Mouse (Mus musculus) liver, embryonic 14.5 days (tissue): Measurements from ENCODE around the gene Ak1. TPM values are rescaled to one million over a fixed set of nuclear protein-coding genes. Genes with fewer than 3 reads are reported as not detected.
A peak's percentile ranks its signal among the peaks of the same experiment; 100 is the strongest.

Source experiments
- ATAC-seq: fragments of 200-750 bp; cut with Nextera tagmentation; 2 replicates; pipeline ENCODE4 v1.8.0; 2017; ENCODE audit warnings: moderate number of reproducible peaks, mild to moderate bottlenecking, moderate library complexity; ENCODE audit not compliant: insufficient read depth
- DNase-seq, 3 experiments: peaks; one replicate each; pipeline ENCODE4 v3.0.0-alpha.2; 2012 to 2013; ENCODE audit warnings: low read depth in 3 of 3, low spot score in 3 of 3
- H3K27ac ChIP-seq: fragments of 300-500 bp; sonication (generic); 2 replicates; pipeline ENCODE4 v1.5.1; 2014; ENCODE audit warnings: moderate library complexity, mild to moderate bottlenecking, control low read depth, inconsistent platforms
- H3K27me3 ChIP-seq: fragments of 300-500 bp; sonication (generic); 2 replicates; pipeline ENCODE4 v1.6.1; 2014; ENCODE audit warnings: mild to moderate bottlenecking, low read length, moderate library complexity; ENCODE audit not compliant: control insufficient read depth, insufficient read depth
- H3K36me3 ChIP-seq: fragments of 300-500 bp; sonication (generic); replicated peaks from 2 replicates; pipeline ENCODE4 v1.6.1; 2014; ENCODE audit warnings: low read depth; ENCODE audit not compliant: control insufficient read depth, insufficient read depth
- H3K4me1 ChIP-seq, 2 experiments: fragments of 200-500 bp in 1 of 2; fragments of 300-500 bp in 1 of 2; sonication (generic) in 1 of 2; replicated peaks; 2 replicates each; pipeline ENCODE4 v1.6.1; 2012 to 2014; ENCODE audit warnings: antibody characterized with exemption in 1 of 2, inconsistent platforms in 1 of 2, low read length in 1 of 2; ENCODE audit not compliant: control insufficient read depth in 2 of 2, insufficient read depth in 2 of 2
- H3K4me2 ChIP-seq: fragments of 300-500 bp; sonication (generic); 2 replicates; pipeline ENCODE4 v1.6.1; 2014; ENCODE audit warnings: low read depth, mild to moderate bottlenecking, control low read depth, moderate library complexity
- H3K4me3 ChIP-seq, 2 experiments: fragments of 200-500 bp in 1 of 2; fragments of 300-500 bp in 1 of 2; sonication (generic) in 1 of 2; 2 replicates each; pipeline ENCODE4 v1.5.1; 2012 to 2014; ENCODE audit warnings: low read depth in 2 of 2, low read length in 2 of 2, mild to moderate bottlenecking in 2 of 2, control low read depth in 1 of 2, inconsistent platforms in 1 of 2, moderate library complexity in 1 of 2; ENCODE audit not compliant: insufficient read depth in 1 of 2
- H3K9ac ChIP-seq: fragments of 300-500 bp; sonication (generic); replicated peaks from 2 replicates; pipeline ENCODE4 v1.6.1; 2014; ENCODE audit warnings: mild to moderate bottlenecking, control low read depth, moderate library complexity
- H3K9me3 ChIP-seq: fragments of 300-500 bp; sonication (generic); 2 replicates; pipeline ENCODE4 v1.6.1; 2016; ENCODE audit warnings: low read length, mixed read lengths; ENCODE audit not compliant: control insufficient read depth
- CTCF ChIP-seq: IDR thresholded peaks from 2 replicates; pipeline ENCODE4 v1.5.1; 2016; ENCODE audit warnings: antibody characterized with exemption, low read depth, control low read depth
- EP300 ChIP-seq: IDR thresholded peaks from 2 replicates; pipeline ENCODE4 v1.6.1; 2016; ENCODE audit warnings: antibody characterized with exemption, low read depth
- WGBS: fragments of 180-500 bp; shearing (Covaris S2); extraction: QIAGEN DNeasy Blood & Tissue Kit; methylation state at CpG from one replicate; pipeline ENCODE4 v1.1.7; 2014; ENCODE audit not compliant: insufficient replicate concordance; 5-methylcytosine and 5-hydroxymethylcytosine counted together
- polyA plus RNA-seq, 2 experiments: library from polyadenylated mRNA; depleted of rRNA in 1 of 2; stranded (reverse) in 1 of 2; unstranded in 1 of 2; fragments of >200 nt; fragmentation: Nextera tagmentation in 1 of 2; extraction: Ambion mirVana in 1 of 2; gene quantifications; 2 replicates each; pipeline versions ENCODE4 v1.2.1 to v1.2.3; 2012 to 2014

Gene Ak1
- polyA plus RNA-seq, 2 experiments = 0.37 to 0.44 TPM

GRCm38 (mm10) chr2:32637778-32638281, 16.3 kb downstream of the Ak1 start:
- no peaks in the 10 kb centered on the region for H3K36me3 ChIP-seq
- H3K4me2 ChIP-seq = no peak overlapping the region
- no peaks in the 10 kb centered on the region for H3K9me3 ChIP-seq
- no peaks in the 10 kb centered on the region for H3K27me3 ChIP-seq
- no peak overlapping the region for H3K27ac ChIP-seq
- H3K4me3 ChIP-seq = no peak overlapping the region
- H3K4me1 ChIP-seq = peaks cover 0 to 2% of the 10 kb centered on the region in 2 experiments; a peak in 1 of 4 replicates
- no peak overlapping the region for H3K9ac ChIP-seq
- TF ChIP-seq CTCF = no peak
- no peak for TF ChIP-seq EP300
- ATAC-seq (peak; percentile 69), DNase-seq (no peak)
- WGBS = 24% methylated on average over 11 of the region's 11 CpGs

- ATAC-seq (no peak), DNase-seq (no peak)
- TF ChIP-seq EP300 (no peak), CTCF (no peak)
- H3K4me3 ChIP-seq = no peak overlapping the region
- H3K4me2 ChIP-seq = no peak overlapping the region
- no peak overlapping the region for H3K9ac ChIP-seq
- WGBS = 15% methylated on average over 1 of the region's 1 CpGs
- H3K27ac ChIP-seq = no peak overlapping the region
- H3K27me3 ChIP-seq = no peaks in the 10 kb centered on the region
- H3K36me3 ChIP-seq = no peaks in the 10 kb centered on the region
- H3K9me3 ChIP-seq = no peaks in the 10 kb centered on the region
- H3K4me1 ChIP-seq = peaks cover 4 to 9% of the 10 kb centered on the region in 2 experiments
These were observed 18.1 kb downstream of the Ak1 start for GRCm38 (mm10) chr2:32639632-32640031.

- WGBS = 47% methylated on average over 6 of the region's 6 CpGs
- TF ChIP-seq CTCF (no peak), EP300 (no peak)
- no peak overlapping the region for H3K4me2 ChIP-seq
These were observed 19.0 kb downstream of the Ak1 start for GRCm38 (mm10) chr2:32640550-32641051.

GRCm38 (mm10) chr2:32641810-32642209, 20.3 kb downstream of the Ak1 start:
- Histone ChIP-seq H3K9ac (no peak overlapping the region), H3K4me1 (peaks cover 23 to 26% of the 10 kb centered on the region in 2 experiments), H3K9me3 (no peaks in the 10 kb centered on the region), H3K4me3 (no peak overlapping the region), H3K27ac (no peak overlapping the region), H3K36me3 (no peaks in the 10 kb centered on the region), H3K4me2 (no peak overlapping the region), H3K27me3 (no peaks in the 10 kb centered on the region)
- no peak for TF ChIP-seq CTCF
- no peak for TF ChIP-seq EP300
- ATAC-seq (no peak), DNase-seq (no peak)
- 66% methylated on average over 5 of the region's 5 CpGs for WGBS

More at GRCm38 (mm10) chr2:32640550-32641051, 19.0 kb downstream of the Ak1 start:
- peaks cover 13 to 19% of the 10 kb centered on the region in 2 experiments for H3K4me1 ChIP-seq
- no peaks in the 10 kb centered on the region for H3K36me3 ChIP-seq
- no peaks in the 10 kb centered on the region for H3K27me3 ChIP-seq
- ATAC-seq = no peak
- H3K27ac ChIP-seq = no peak overlapping the region
- DNase-seq = no peak
- H3K9me3 ChIP-seq = no peaks in the 10 kb centered on the region
- H3K4me3 ChIP-seq = no peak overlapping the region
- H3K9ac ChIP-seq = no peak overlapping the region

GRCm38 (mm10) chr2:32642813-32643212, 21.3 kb downstream of the Ak1 start:
- H3K27me3 ChIP-seq = no peaks in the 10 kb centered on the region
- ATAC-seq (no peak), DNase-seq (no peak)
- H3K4me3 ChIP-seq = no peak overlapping the region
- H3K27ac ChIP-seq = no peak overlapping the region
- peaks cover 23 to 25% of the 10 kb centered on the region in 2 experiments for H3K4me1 ChIP-seq
- H3K9ac ChIP-seq = no peak overlapping the region
- WGBS = 63% methylated on average over 7 of the region's 7 CpGs
- no peaks in the 10 kb centered on the region for H3K36me3 ChIP-seq
- no peak overlapping the region for H3K4me2 ChIP-seq
- H3K9me3 ChIP-seq = no peaks in the 10 kb centered on the region
- TF ChIP-seq CTCF (no peak), EP300 (no peak)
